Mouse (Mus musculus) urinary bladder, postnatal 36 days (tissue): ENCODE results near the gene Ugdh.
"Not testable (repeated sequence)": the region's sequence is repeated elsewhere in the genome, so short reads cannot be mapped to it uniquely, and the experiment has no call there.

Experiments
- DNase-seq, 2 experiments: peaks; one replicate each; pipeline ENCODE4 v3.0.0; 2022; ENCODE audit warnings: low spot score in 2 of 2, mixed read lengths in 1 of 2

The Ugdh gene

GRCm38 (mm10) chr5:65435806-65436561 lies at the start of gene Ugdh:
TSS of gene Ugdh (minus strand) at chr5:65435949.
- DNase-seq, result peak; percentile 97 to 99

- DNase-seq, result no peak
Observed at GRCm38 (mm10) chr5:65482996-65483395, 47.2 kb upstream of the Ugdh start.

- DNase-seq, result no peak
Observed at GRCm38 (mm10) chr5:65480511-65480910, 44.8 kb upstream of the Ugdh start.

- DNase-seq, result peak in 1 of 2 experiments; percentile 52
Observed at GRCm38 (mm10) chr5:65479681-65480445, 44.1 kb upstream of the Ugdh start.

GRCm38 (mm10) chr5:65478224-65478623 lies 42.5 kb upstream of the Ugdh start:
- peak in 1 of 2 experiments; percentile 49 for DNase-seq

GRCm38 (mm10) chr5:65476739-65477138 lies 41.0 kb upstream of the Ugdh start:
- not testable (repeated sequence) for DNase-seq

- DNase-seq, result no peak
Observed at GRCm38 (mm10) chr5:65475806-65476205, 40.1 kb upstream of the Ugdh start.

- DNase-seq, result no peak
Observed at GRCm38 (mm10) chr5:65469766-65470165, 34.0 kb upstream of the Ugdh start.

GRCm38 (mm10) chr5:65466911-65467310 lies 31.2 kb upstream of the Ugdh start:
- no peak for DNase-seq

GRCm38 (mm10) chr5:65460361-65460760 lies 24.6 kb upstream of the Ugdh start:
- DNase-seq, result no peak

- DNase-seq, result no peak
Observed at GRCm38 (mm10) chr5:65459454-65459853, 23.7 kb upstream of the Ugdh start.

GRCm38 (mm10) chr5:65457846-65458245 lies 22.1 kb upstream of the Ugdh start:
- DNase-seq, result peak in 1 of 2 experiments; percentile 50

- DNase-seq, result no peak
Observed at GRCm38 (mm10) chr5:65457086-65457827, 21.5 kb upstream of the Ugdh start.

GRCm38 (mm10) chr5:65454771-65455170 lies 19.0 kb upstream of the Ugdh start:
- peak; percentile 65 to 72 for DNase-seq

GRCm38 (mm10) chr5:65448941-65449340 lies 13.2 kb upstream of the Ugdh start:
- DNase-seq, result no peak

- no peak for DNase-seq
Observed at GRCm38 (mm10) chr5:65447826-65448225, 12.1 kb upstream of the Ugdh start.

- no peak for DNase-seq
Observed at GRCm38 (mm10) chr5:65446756-65447155, 11.0 kb upstream of the Ugdh start.

- DNase-seq, result no peak
Observed at GRCm38 (mm10) chr5:65444981-65445380, 9.2 kb upstream of the Ugdh start.

- DNase-seq, result no peak
Observed at GRCm38 (mm10) chr5:65438041-65438440, 2.3 kb upstream of the Ugdh start.

GRCm38 (mm10) chr5:65435363-65435805 lies 365 bp downstream of the Ugdh start:
- no peak for DNase-seq

- no peak for DNase-seq
Observed at GRCm38 (mm10) chr5:65434471-65435362, 1.0 kb downstream of the Ugdh start.
